Mouse (Mus musculus) mature B cell (primary cell): ENCODE data around the gene Pim1.
"Not testable (repeated sequence)": the region's sequence is repeated elsewhere in the genome, so short reads cannot be mapped to it uniquely, and the experiment has no call there.

Experiments
- in situ Hi-C: fragments of 300-500 bp; cut with MboI; formaldehyde crosslinking; loops from 2 replicates; pipeline ENCODE4 v1.14.3; 2019

The Pim1 gene

GRCm38 (mm10) chr17:29490713-29491581, at the start of gene Pim1:
TSS of gene Pim1 (plus strand) at chr17:29490753.
- in situ Hi-C loops = loop anchor here (5.0 kb wide), 1 partner anchor 94 kb away; no protein-coding TSS in a partner anchor

- in situ Hi-C loops = no loop called here
These were observed 49.0 kb upstream of the Pim1 start for GRCm38 (mm10) chr17:29441562-29441961.

- in situ Hi-C loops = no loop called here
These were observed 48.4 kb upstream of the Pim1 start for GRCm38 (mm10) chr17:29442131-29442557.

GRCm38 (mm10) chr17:29443724-29444123, 46.8 kb upstream of the Pim1 start:
- in situ Hi-C loops = no loop called here

GRCm38 (mm10) chr17:29445072-29445471, 45.5 kb upstream of the Pim1 start:
- in situ Hi-C loops = no loop called here

GRCm38 (mm10) chr17:29447323-29447722, 43.2 kb upstream of the Pim1 start:
- in situ Hi-C loops = no loop called here

- in situ Hi-C loops = no loop called here
These were observed 42.5 kb upstream of the Pim1 start for GRCm38 (mm10) chr17:29448055-29448454.

GRCm38 (mm10) chr17:29448561-29448960, 42.0 kb upstream of the Pim1 start:
- in situ Hi-C loops = no loop called here

- in situ Hi-C loops = no loop called here
These were observed 39.4 kb upstream of the Pim1 start for GRCm38 (mm10) chr17:29450899-29451840.

GRCm38 (mm10) chr17:29451841-29452210, 38.7 kb upstream of the Pim1 start:
- in situ Hi-C loops = no loop called here

- in situ Hi-C loops = not testable (repeated sequence)
These were observed 36.4 kb upstream of the Pim1 start for GRCm38 (mm10) chr17:29454119-29454518.

GRCm38 (mm10) chr17:29455411-29456120, 35.0 kb upstream of the Pim1 start:
- in situ Hi-C loops = no loop called here

GRCm38 (mm10) chr17:29456476-29456875, 34.1 kb upstream of the Pim1 start:
- in situ Hi-C loops = no loop called here

GRCm38 (mm10) chr17:29456926-29457325, 33.6 kb upstream of the Pim1 start:
- in situ Hi-C loops = no loop called here

GRCm38 (mm10) chr17:29457795-29458560, 32.6 kb upstream of the Pim1 start:
- in situ Hi-C loops = no loop called here

GRCm38 (mm10) chr17:29459321-29460118, 31.0 kb upstream of the Pim1 start:
- in situ Hi-C loops = no loop called here

- in situ Hi-C loops = no loop called here
These were observed 30.4 kb upstream of the Pim1 start for GRCm38 (mm10) chr17:29460119-29460505.

GRCm38 (mm10) chr17:29463627-29464026, 26.9 kb upstream of the Pim1 start:
- in situ Hi-C loops = no loop called here

- in situ Hi-C loops = no loop called here
These were observed 26.5 kb upstream of the Pim1 start for GRCm38 (mm10) chr17:29464068-29464467.

GRCm38 (mm10) chr17:29464519-29465140, 25.9 kb upstream of the Pim1 start:
- in situ Hi-C loops = no loop called here
